Mouse (Mus musculus) inflammation-experienced regulatory T-cells, adult 16 weeks (primary cell): ENCODE results near the gene Gm3526. TPM values are rescaled to one million over a fixed set of nuclear protein-coding genes. Genes with fewer than 3 reads are reported as not detected.

Experiments used
- polyA plus RNA-seq: library from polyadenylated mRNA; unstranded; fragments of 100-300 nt; shearing (Covaris generic); gene quantifications from one replicate; pipeline ENCODE4 v1.2.1, GENCODE M21; 2017

Gene Gm3526
- not detected for polyA plus RNA-seq

DNA sequence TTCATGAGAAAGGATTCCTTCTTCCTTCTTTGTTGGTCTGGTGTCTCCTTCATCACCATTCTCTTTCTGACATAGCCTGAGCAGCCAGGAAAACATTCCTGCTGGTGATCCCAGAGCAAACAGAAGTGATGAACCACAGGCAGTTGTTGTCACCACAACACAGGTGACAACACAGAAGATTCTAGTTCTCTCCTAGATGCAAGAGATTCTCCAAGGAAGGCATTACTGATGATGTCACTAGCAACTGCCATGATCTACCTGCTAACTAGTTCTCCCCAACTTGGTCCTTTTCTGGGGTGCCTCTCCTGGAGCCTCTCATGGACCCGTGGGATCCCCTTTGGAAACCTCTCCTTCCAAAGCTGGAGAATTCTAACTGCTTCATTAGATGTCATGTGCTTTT, at the start of gene Gm3526:
Gm3526 (minus strand) TSS at position 101 of the 400 bp plus-strand sequence.

Other genes with a start within 250 kb of the Gm3526 start
- not detected for gene Gm3298, start 244.7 kb downstream of the Gm3526 start, polyA plus RNA-seq
- gene 4930555G01Rik, start 210.0 kb downstream of the Gm3526 start, polyA plus RNA-seq: not detected
- 9.8 TPM for gene Gm8281, start 189.5 kb downstream of the Gm3526 start, polyA plus RNA-seq
- gene Gm8279, start 129.1 kb downstream of the Gm3526 start, polyA plus RNA-seq: 0.33 TPM
- not detected for gene Gm3317, start 96.0 kb downstream of the Gm3526 start, polyA plus RNA-seq
- gene Gm8271, start 74.8 kb downstream of the Gm3526 start, polyA plus RNA-seq: not detected
- gene Gm3542, start 74.3 kb upstream of the Gm3526 start, polyA plus RNA-seq: not detected
- gene Gm3500, start 128.5 kb upstream of the Gm3526 start, polyA plus RNA-seq: 10.4 TPM
- gene Gm3194, start 194.9 kb upstream of the Gm3526 start, polyA plus RNA-seq: 2.7 TPM
- 0.60 TPM for gene Gm8246, start 217.2 kb upstream of the Gm3526 start, polyA plus RNA-seq
- gene Gm3187, start 223.6 kb upstream of the Gm3526 start, polyA plus RNA-seq: not detected
- 11.4 TPM for gene Gm3488, start 241.1 kb upstream of the Gm3526 start, polyA plus RNA-seq